Mouse (Mus musculus): ENCODE data around the gene Olfr1387.
"Not testable (repeated sequence)": the region's sequence is repeated elsewhere in the genome, so short reads cannot be mapped to it uniquely, and the experiment has no call there.

Olfr1387 gene

GRCm38 (mm10) chr11:49455043-49455442, at the start of gene Olfr1387:
Gene Olfr1387 (plus strand): TSS chr11:49455343.
- no peak for DNase-seq (ENCODE audit: low spot score in 2 of 2)

GRCm38 (mm10) chr11:49406784-49407183, 48.4 kb upstream of the Olfr1387 start:
- DNase-seq (ENCODE audit: low spot score in 2 of 2): no peak

GRCm38 (mm10) chr11:49410540-49410939, 44.6 kb upstream of the Olfr1387 start:
- DNase-seq (ENCODE audit: low spot score in 2 of 2): no peak

DNA sequence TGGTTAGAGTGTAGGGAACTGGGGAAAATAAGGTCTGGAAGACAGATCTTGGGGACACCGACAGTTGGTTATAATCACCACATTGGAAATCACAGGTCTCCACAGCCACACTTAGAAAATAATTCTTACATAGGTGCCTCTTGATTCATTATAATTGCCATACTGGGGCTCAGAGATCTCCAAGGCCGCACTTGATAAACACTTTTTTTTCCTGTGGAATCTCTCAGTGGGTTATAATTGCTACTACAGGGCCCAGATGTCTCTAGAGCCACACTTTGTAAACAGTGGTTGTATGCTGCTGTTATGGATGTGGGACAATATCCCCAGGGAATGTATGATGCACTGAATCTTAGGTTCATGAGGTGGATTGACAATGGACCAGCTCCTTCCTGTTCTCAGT, 32.4 kb upstream of the Olfr1387 start, which contains the start of gene Olfr1389:
TSS of gene Olfr1389 (plus strand) at position 301 of the 400 bp plus-strand sequence.
- no peak for DNase-seq (ENCODE audit: low spot score in 2 of 2)

DNA sequence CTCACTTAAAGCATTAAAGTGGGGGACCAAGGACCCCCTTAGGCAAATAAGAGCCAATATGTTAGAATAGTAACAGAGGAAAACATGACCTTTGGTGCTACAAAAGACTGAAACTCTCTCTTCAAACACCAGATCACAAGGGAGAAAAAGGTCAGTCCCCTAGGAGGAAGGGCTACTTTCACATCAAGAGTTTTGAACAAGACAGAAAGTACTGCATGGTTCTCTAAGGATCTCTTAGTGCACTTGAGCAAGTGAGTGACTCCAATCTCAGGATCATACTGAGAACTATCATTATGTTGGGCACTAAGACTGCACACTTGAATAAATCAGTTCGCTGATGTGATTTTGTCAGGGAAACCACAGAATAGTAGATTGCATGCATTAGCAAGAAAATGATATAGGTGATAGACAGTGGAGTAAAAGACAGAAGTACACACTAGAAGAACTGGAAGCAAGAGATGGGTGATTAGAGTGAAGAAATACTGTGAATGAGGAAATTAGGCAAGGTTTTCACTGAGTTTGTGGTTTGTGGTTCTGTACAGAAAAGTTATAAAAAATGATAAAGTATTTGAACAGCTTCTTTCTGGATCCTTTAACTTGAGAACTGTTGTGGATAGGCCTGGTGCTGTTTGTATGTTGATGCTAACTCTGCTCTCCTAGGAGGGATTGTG, 29.8 kb upstream of the Olfr1387 start:
- no peak for DNase-seq (ENCODE audit: low spot score in 2 of 2)

GRCm38 (mm10) chr11:49429641-49430040, 25.5 kb upstream of the Olfr1387 start:
- no peak for DNase-seq (ENCODE audit: low spot score in 2 of 2)

DNA sequence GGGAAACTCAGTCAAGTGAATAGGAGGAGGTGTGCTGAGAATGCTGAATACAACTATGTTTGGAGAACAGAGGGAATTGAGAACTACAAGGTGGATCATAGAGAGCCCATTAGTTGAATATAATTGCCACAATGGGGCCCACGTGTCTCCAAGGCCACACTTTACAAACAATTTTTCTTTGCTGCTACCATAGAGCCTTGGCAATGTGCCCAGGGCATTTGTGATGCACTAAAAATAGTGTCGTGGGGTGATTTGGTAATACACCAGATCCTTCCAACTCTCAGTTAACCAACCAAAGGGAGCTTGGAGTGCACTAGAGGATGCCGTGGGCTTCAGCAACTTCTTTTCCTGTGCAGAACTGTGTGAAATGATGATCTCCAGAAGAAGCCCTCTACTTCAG, 18.7 kb upstream of the Olfr1387 start, which contains the start of gene Olfr1388:
TSS of gene Olfr1388 (plus strand) at position 214 of the 400 bp plus-strand sequence.
- DNase-seq (ENCODE audit: low spot score in 2 of 2): no peak

GRCm38 (mm10) chr11:49464746-49465145, 9.6 kb downstream of the Olfr1387 start, which contains the start of gene Olfr1386:
Gene Olfr1386 (plus strand): TSS chr11:49465046.
- DNase-seq (ENCODE audit: low spot score in 2 of 2): not testable (repeated sequence)

DNA sequence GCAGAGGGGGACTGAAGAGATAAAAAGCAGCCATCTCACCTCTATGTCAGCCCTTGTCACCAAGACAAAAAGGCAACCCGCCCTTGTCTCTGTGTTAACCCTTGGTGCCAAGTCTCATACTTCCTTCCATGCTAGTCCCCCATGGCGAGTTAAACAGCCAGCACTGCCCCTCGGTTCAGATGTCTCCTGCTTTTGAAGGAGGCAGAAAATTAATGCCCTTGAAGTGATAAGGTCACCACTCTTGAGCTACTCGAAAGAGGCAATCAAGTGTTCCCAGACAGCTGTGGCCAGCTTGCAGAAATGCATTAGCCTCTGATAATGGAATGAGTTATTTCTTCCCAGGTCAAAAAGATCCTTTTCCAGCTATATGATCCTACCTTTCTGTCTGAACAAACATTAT, 30.8 kb downstream of the Olfr1387 start:
- DNase-seq (ENCODE audit: low spot score in 2 of 2): no peak

GRCm38 (mm10) chr11:49488770-49489169, 33.6 kb downstream of the Olfr1387 start, which contains the start of gene Olfr1385:
Gene Olfr1385 (plus strand): TSS chr11:49489070.
- DNase-seq (ENCODE audit: low spot score in 2 of 2): not testable (repeated sequence)
